Mouse (Mus musculus): Measurements from ENCODE around the gene Zbtb44. TPM values are rescaled to one million over a fixed set of nuclear protein-coding genes. Genes with fewer than 3 reads are reported as not detected.
A peak's percentile ranks its signal among the peaks of the same experiment; 100 is the strongest.
"Not testable (repeated sequence)": the region's sequence is repeated elsewhere in the genome, so short reads cannot be mapped to it uniquely, and the experiment has no call there.

Zbtb44 gene
- polyA plus RNA-seq, 1 experiment from 2014 or later = 6.5 TPM

DNA sequence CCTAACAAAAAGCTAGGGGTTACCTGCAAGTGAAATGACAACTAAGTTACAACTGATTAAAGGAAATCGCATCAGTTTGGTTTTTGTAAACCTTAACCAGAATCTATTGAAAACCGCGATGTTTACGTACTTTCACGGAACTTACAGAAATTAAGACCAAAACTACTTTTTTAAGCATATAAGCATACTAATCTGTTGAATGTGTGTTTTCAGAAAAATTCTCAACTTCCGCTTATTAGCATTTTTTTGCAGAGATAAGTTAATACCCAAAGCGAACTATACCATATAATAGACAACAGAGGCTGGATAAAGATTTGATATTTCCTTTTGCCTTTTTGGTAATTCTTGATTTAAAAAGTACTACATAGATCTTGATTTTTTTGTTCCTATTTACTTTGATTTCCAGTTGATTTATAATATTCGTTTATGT, 985 bp downstream of the Zbtb44 start:
- 9% methylated on average over 8 of the region's 8 CpGs for WGBS
- Histone ChIP-seq H3K4me2 (replicated peaks; ENCODE audit: low read depth) (peak overlapping the region; percentile 87), H3K4me3 (ENCODE audit: low read depth, low read length) (peak overlapping the region; percentile 84), H3K9me3 (ENCODE audit: control insufficient read depth, low read length) (no peaks in the 10 kb centered on the region), H3K27ac (replicated peaks) (no peak overlapping the region; the same call in 1 of the 2 replicates), H3K27me3 (ENCODE audit: control insufficient read depth, insufficient read depth, low read length) (no peaks in the 10 kb centered on the region), H3K36me3 (ENCODE audit: control insufficient read depth, insufficient read depth, low read length) (no peaks in the 10 kb centered on the region), H3K4me1 (replicated peaks; ENCODE audit: control insufficient read depth, insufficient read depth) (0 out of 2 replicates have a peak, but pooled peaks cover 2% of the 10 kb centered on the region), H3K9ac (ENCODE audit: low read length) (peak overlapping the region; percentile 97)
- TF ChIP-seq CTCF (IDR thresholded peaks at IDR 0.05; ENCODE audit: low read depth) = no peak
- TF ChIP-seq EP300 (optimal IDR thresholded peaks at IDR 0.05) = no peak
- no peak for DNase-seq (ENCODE audit: low spot score)
- no peak for ATAC-seq (ENCODE audit: low FRiP score, low TSS enrichment)

DNA sequence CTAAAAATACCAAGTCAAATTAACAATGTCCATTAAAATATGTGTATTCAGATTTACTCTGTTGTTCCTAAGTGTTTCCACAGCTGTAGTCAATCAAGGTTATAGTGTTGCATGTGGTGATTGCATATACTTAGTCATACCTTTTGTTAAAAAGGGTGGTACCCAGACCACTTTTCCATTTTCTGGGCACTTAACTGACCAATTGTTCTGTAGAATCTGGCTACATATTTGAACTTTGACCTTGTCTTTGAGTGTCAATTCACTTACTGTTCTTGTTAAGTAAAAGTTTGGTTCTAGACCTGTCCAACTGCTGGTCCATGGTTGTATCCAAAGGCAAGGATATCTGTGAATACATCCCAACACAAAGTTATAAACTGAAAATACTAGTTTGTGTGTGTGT, 2.1 kb downstream of the Zbtb44 start:
- no peaks in the 10 kb centered on the region for H3K9me3 ChIP-seq (ENCODE audit: control insufficient read depth, low read length)
- no peaks in the 10 kb centered on the region for H3K27me3 ChIP-seq (ENCODE audit: control insufficient read depth, insufficient read depth, low read length)
- H3K4me3 ChIP-seq (ENCODE audit: low read depth, low read length) = no peak overlapping the region
- H3K27ac ChIP-seq (replicated peaks) = no peak overlapping the region
- DNase-seq (ENCODE audit: low spot score) = no peak
- TF ChIP-seq EP300 (optimal IDR thresholded peaks at IDR 0.05) (no peak), CTCF (IDR thresholded peaks at IDR 0.05; ENCODE audit: low read depth) (no peak)
- no peaks in the 10 kb centered on the region for H3K36me3 ChIP-seq (ENCODE audit: control insufficient read depth, insufficient read depth, low read length)
- 0 out of 2 replicates have a peak, but pooled peaks cover 2% of the 10 kb centered on the region for H3K4me1 ChIP-seq (replicated peaks; ENCODE audit: control insufficient read depth, insufficient read depth)
- no peak overlapping the region for H3K4me2 ChIP-seq (replicated peaks; ENCODE audit: low read depth)
- H3K9ac ChIP-seq (ENCODE audit: low read length) = no peak overlapping the region
- ATAC-seq (ENCODE audit: low FRiP score, low TSS enrichment) = no peak

DNA sequence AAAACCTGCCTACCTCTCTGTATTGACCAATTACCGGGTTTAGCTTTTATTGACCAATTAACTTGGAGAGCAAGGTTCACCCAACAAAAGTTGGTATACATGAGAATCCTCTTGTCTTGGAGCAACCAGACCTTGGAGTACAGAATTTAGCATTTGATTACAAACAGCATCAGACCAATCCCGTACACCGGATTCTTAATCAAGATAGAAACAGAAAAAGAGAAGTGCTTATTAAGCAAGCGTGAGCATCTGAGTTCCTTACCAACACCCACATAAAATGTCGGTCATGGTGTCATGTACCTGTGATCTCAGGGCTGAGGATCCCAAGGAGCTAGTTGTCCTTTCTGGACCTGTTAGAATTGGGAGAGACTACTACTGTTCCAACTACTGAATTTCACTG, 19.8 kb downstream of the Zbtb44 start:
- no peak overlapping the region for H3K4me2 ChIP-seq (replicated peaks; ENCODE audit: low read depth)
- no peaks in the 10 kb centered on the region for H3K9me3 ChIP-seq (ENCODE audit: control insufficient read depth, low read length)
- H3K4me3 ChIP-seq (ENCODE audit: low read depth, low read length) = no peak overlapping the region
- H3K36me3 ChIP-seq (ENCODE audit: control insufficient read depth, insufficient read depth, low read length) = no peaks in the 10 kb centered on the region
- no peaks in the 10 kb centered on the region for H3K27me3 ChIP-seq (ENCODE audit: control insufficient read depth, insufficient read depth, low read length)
- WGBS = 93% methylated on average over 5 of the region's 5 CpGs
- no peak for ATAC-seq (ENCODE audit: low FRiP score, low TSS enrichment)
- no peak overlapping the region for H3K9ac ChIP-seq (ENCODE audit: low read length)
- H3K27ac ChIP-seq (replicated peaks) = no peak overlapping the region
- no peaks in the 10 kb centered on the region; the same call in 1 of the 2 replicates for H3K4me1 ChIP-seq (replicated peaks; ENCODE audit: control insufficient read depth, insufficient read depth)
- TF ChIP-seq CTCF (IDR thresholded peaks at IDR 0.05; ENCODE audit: low read depth) = no peak
- TF ChIP-seq EP300 (optimal IDR thresholded peaks at IDR 0.05) = no peak
- DNase-seq (ENCODE audit: low spot score) = no peak

DNA sequence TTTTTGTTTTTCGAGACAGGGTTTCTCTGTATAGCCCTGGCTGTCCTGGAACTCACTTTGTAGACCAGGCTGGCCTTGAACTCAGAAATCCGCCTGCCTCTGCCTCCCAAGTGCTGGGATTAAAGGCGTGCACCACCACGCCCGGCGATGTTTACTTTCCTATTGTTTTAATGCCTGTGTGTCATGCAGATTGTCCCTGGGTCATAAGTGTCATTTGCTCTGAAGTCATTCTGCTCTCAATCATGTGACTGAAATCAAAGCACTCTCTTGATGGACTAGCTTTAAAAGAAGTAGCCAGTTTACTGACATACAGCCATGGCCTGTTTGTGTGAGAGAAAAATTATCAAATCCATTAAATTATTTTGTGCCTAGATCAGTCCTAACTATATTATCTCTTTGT, 21.1 kb downstream of the Zbtb44 start:
- not testable (repeated sequence) for ATAC-seq (ENCODE audit: low FRiP score, low TSS enrichment); H3K27me3 ChIP-seq (ENCODE audit: control insufficient read depth, insufficient read depth, low read length)

DNA sequence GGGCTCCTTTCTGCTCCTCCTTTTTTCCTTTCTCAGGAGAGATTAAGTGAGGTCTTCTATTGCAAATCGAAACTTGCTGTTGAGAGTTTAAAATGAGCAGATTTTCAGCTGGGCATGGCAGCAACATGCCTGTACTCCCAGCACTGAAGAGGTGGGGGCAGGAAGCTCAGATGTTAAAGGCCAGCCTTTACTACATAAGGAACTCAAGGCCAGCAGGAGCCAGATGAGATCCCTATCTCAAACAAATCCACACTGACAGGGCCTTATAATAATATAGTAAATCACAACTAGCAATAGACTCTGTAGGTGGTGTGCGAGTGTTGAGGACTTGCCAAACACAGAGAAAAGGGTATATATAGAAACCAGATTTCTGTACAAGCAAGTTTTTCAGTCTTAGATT, 28.3 kb downstream of the Zbtb44 start:
- Histone ChIP-seq H3K27me3 (ENCODE audit: control insufficient read depth, insufficient read depth, low read length) (no peaks in the 10 kb centered on the region), H3K36me3 (ENCODE audit: control insufficient read depth, insufficient read depth, low read length) (no peaks in the 10 kb centered on the region), H3K9me3 (ENCODE audit: control insufficient read depth, low read length) (no peaks in the 10 kb centered on the region), H3K4me3 (ENCODE audit: low read depth, low read length) (no peak overlapping the region), H3K4me2 (replicated peaks; ENCODE audit: low read depth) (no peak overlapping the region), H3K4me1 (replicated peaks; ENCODE audit: control insufficient read depth, insufficient read depth) (no peaks in the 10 kb centered on the region), H3K27ac (replicated peaks) (no peak overlapping the region), H3K9ac (ENCODE audit: low read length) (no peak overlapping the region)
- TF ChIP-seq EP300 (optimal IDR thresholded peaks at IDR 0.05) (no peak), CTCF (IDR thresholded peaks at IDR 0.05; ENCODE audit: low read depth) (no peak)
- ATAC-seq (ENCODE audit: low FRiP score, low TSS enrichment) (no peak), DNase-seq (ENCODE audit: low spot score) (no peak)
- 50% methylated on average over 2 of the region's 2 CpGs for WGBS

More for the DNA sequence above, 21.1 kb downstream of the Zbtb44 start:
- H3K36me3 ChIP-seq (ENCODE audit: control insufficient read depth, insufficient read depth, low read length); H3K4me1 ChIP-seq (replicated peaks; ENCODE audit: control insufficient read depth, insufficient read depth); H3K9ac ChIP-seq (ENCODE audit: low read length); H3K27ac ChIP-seq (replicated peaks); H3K9me3 ChIP-seq (ENCODE audit: control insufficient read depth, low read length); DNase-seq (ENCODE audit: low spot score); H3K4me2 ChIP-seq (replicated peaks; ENCODE audit: low read depth); H3K4me3 ChIP-seq (ENCODE audit: low read depth, low read length): not testable (repeated sequence)
- 93% methylated on average over 6 of the region's 6 CpGs for WGBS

DNA sequence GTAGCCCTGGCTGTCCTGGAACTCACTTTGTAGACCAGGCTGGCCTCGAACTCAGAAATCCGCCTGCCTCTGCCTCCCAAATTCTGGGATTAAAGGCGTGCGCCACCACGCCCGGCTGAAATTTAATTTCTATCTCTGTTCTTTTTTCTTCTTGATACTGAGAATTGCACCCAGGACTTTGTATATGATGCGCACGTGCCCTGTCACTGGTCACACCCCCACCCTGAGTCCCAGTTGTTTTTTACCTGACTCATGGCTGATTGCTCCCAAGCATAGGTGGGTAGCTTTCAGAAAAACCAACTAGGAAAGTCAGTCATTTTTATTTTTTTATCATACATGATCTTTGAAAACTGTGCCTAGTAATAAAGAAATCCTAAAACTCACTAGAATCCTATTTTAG, 40.3 kb downstream of the Zbtb44 start:
- ATAC-seq (ENCODE audit: low FRiP score, low TSS enrichment) = no peak
- 97% methylated on average over 7 of the region's 8 CpGs for WGBS
- H3K9me3 ChIP-seq (ENCODE audit: control insufficient read depth, low read length) = no peaks in the 10 kb centered on the region
- no peaks in the 10 kb centered on the region for H3K4me1 ChIP-seq (replicated peaks; ENCODE audit: control insufficient read depth, insufficient read depth)
- no peaks in the 10 kb centered on the region; the same call in 1 of the 2 replicates for H3K36me3 ChIP-seq (ENCODE audit: control insufficient read depth, insufficient read depth, low read length)
- H3K4me3 ChIP-seq (ENCODE audit: low read depth, low read length) = no peak overlapping the region
- H3K27me3 ChIP-seq (ENCODE audit: control insufficient read depth, insufficient read depth, low read length) = no peaks in the 10 kb centered on the region
- DNase-seq (ENCODE audit: low spot score) = no peak
- no peak overlapping the region for H3K27ac ChIP-seq (replicated peaks)
- no peak overlapping the region for H3K4me2 ChIP-seq (replicated peaks; ENCODE audit: low read depth)
- TF ChIP-seq CTCF (IDR thresholded peaks at IDR 0.05; ENCODE audit: low read depth) = no peak
- TF ChIP-seq EP300 (optimal IDR thresholded peaks at IDR 0.05) = no peak
- no peak overlapping the region for H3K9ac ChIP-seq (ENCODE audit: low read length)
